Mouse (Mus musculus): Measurements from ENCODE around the gene Pkd1. TPM values are rescaled to one million over a fixed set of nuclear protein-coding genes. Genes with fewer than 3 reads are reported as not detected.

The Pkd1 gene
- polyA plus RNA-seq, 1 experiment: 31.6 TPM

DNA sequence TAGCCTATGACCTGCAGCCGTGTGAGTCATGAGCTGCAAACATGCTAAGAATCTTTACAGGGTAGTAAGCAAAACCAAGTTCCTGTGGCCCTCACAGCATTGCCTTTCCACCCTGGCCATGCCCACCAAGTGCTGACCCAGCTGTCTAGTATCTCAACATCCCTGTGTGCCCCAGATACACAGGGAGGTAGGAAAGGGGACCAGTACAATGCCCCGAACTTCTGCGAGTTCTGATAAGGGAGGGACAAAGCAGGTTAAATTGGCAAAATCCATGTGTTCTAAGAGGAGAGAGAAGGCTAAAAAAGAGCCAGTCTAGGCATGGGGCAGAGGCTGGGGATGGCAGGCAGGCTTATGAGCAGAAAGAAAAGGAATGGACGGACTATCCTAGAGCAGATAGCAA lies 58.7 kb downstream of the Pkd1 start:
- no peak overlapping the region for H3K4me3 ChIP-seq (ENCODE audit: control insufficient read depth, low read depth, low read length)
- no peaks in the 10 kb centered on the region for H3K36me3 ChIP-seq (ENCODE audit: control insufficient read depth, insufficient read depth, low read length)
- H3K4me1 ChIP-seq (ENCODE audit: control insufficient read depth, insufficient read depth, low read length): no peaks in the 10 kb centered on the region
- no peaks in the 10 kb centered on the region for H3K27me3 ChIP-seq (ENCODE audit: control insufficient read depth, insufficient read depth, low read length)
- no peak overlapping the region for H3K27ac ChIP-seq (ENCODE audit: control insufficient read depth, insufficient read depth, low read depth, low read length)
- TF ChIP-seq POLR2A (IDR thresholded peaks at IDR 0.05; ENCODE audit: control insufficient read depth, low read depth, low read length) (no peak), CTCF (IDR thresholded peaks at IDR 0.05; ENCODE audit: control insufficient read depth, insufficient read depth, insufficient replicate concordance, low read depth, low read length) (no peak)

DNA sequence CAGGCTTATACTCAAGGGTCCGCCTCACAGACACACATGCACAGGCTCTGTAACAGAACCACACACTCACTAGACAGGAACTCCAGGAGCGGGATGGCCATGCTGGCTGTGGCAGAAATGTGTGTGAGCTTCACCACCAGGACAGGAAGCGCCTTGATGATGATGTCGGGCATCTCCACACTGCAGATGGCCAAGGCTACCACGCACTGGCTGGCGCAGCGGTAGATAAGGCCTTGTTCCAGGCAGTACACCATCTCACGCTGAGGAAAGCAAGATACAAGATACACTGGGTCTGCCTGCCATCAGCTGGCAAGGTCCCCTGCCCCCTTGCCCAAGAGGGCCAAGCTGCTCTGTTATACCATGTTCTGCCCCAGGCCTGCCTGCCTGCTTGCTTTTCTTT lies 59.2 kb downstream of the Pkd1 start:
- no peaks in the 10 kb centered on the region for H3K27me3 ChIP-seq (ENCODE audit: control insufficient read depth, insufficient read depth, low read length)
- H3K4me1 ChIP-seq (ENCODE audit: control insufficient read depth, insufficient read depth, low read length): no peaks in the 10 kb centered on the region
- H3K27ac ChIP-seq (ENCODE audit: control insufficient read depth, insufficient read depth, low read depth, low read length): no peak overlapping the region
- TF ChIP-seq CTCF (IDR thresholded peaks at IDR 0.05; ENCODE audit: control insufficient read depth, insufficient read depth, insufficient replicate concordance, low read depth, low read length): no peak
- TF ChIP-seq POLR2A (IDR thresholded peaks at IDR 0.05; ENCODE audit: control insufficient read depth, low read depth, low read length): no peak
- H3K4me3 ChIP-seq (ENCODE audit: control insufficient read depth, low read depth, low read length): no peak overlapping the region
- no peaks in the 10 kb centered on the region for H3K36me3 ChIP-seq (ENCODE audit: control insufficient read depth, insufficient read depth, low read length)

DNA sequence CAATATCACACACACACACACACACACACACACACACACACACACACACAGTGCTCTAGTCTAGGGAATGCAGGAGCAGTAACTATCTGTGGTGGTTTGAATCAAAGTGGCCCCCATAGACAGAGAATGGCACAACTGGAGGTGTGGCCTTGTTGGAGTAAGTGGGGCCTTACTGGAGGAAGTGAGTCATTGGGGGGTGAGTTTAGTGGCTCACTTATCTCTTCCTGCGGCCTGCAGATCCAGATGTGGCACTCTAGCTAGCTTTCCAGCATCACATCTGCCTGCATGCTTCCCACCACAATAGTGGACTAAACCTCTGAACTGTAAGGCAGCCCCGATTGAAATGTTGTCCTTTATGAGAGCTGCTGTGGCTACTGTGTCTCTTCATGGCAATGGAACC lies 61.1 kb downstream of the Pkd1 start:
- Histone ChIP-seq H3K4me3 (ENCODE audit: control insufficient read depth, low read depth, low read length) (no peak overlapping the region), H3K27ac (ENCODE audit: control insufficient read depth, insufficient read depth, low read depth, low read length) (no peak overlapping the region), H3K27me3 (ENCODE audit: control insufficient read depth, insufficient read depth, low read length) (no peaks in the 10 kb centered on the region), H3K36me3 (ENCODE audit: control insufficient read depth, insufficient read depth, low read length) (no peaks in the 10 kb centered on the region), H3K4me1 (ENCODE audit: control insufficient read depth, insufficient read depth, low read length) (no peaks in the 10 kb centered on the region)
- TF ChIP-seq CTCF (IDR thresholded peaks at IDR 0.05; ENCODE audit: control insufficient read depth, insufficient read depth, insufficient replicate concordance, low read depth, low read length): no peak
- no peak for TF ChIP-seq POLR2A (IDR thresholded peaks at IDR 0.05; ENCODE audit: control insufficient read depth, low read depth, low read length)

DNA sequence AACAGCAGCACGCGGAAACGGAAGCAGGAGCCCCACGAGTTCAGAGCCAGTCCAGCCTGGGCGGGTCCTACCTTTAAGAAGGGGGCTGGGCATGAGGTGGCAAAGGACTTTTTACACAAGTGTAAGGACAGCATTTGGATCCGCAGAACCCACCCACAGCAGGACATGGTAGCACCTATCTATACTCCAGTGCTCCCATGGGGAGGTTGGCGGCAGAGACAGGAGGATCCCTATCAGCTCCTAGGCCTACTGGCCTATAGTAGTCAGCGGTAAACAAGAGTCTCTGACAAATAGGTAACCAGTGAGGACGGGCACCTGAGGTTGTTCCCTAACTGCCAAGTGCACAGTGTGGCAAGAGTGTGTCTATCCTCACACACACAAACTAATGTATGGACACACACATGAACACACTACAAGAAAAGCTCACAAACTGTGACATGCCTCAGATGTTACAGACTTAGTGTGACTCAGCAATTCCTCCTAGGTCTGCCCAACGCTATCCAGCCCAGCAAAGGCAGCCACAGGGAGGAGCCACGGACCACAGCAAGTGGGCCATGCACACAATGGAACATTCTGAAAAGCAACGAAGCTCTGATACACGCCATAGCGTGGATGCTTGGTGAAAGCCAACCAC lies 68.0 kb downstream of the Pkd1 start:
- Histone ChIP-seq H3K27me3 (ENCODE audit: control insufficient read depth, insufficient read depth, low read length) (no peaks in the 10 kb centered on the region), H3K27ac (ENCODE audit: control insufficient read depth, insufficient read depth, low read depth, low read length) (no peak overlapping the region), H3K36me3 (ENCODE audit: control insufficient read depth, insufficient read depth, low read length) (no peaks in the 10 kb centered on the region), H3K4me3 (ENCODE audit: control insufficient read depth, low read depth, low read length) (no peak overlapping the region), H3K4me1 (ENCODE audit: control insufficient read depth, insufficient read depth, low read length) (no peaks in the 10 kb centered on the region)
- TF ChIP-seq POLR2A (IDR thresholded peaks at IDR 0.05; ENCODE audit: control insufficient read depth, low read depth, low read length): no peak
- no peak for TF ChIP-seq CTCF (IDR thresholded peaks at IDR 0.05; ENCODE audit: control insufficient read depth, insufficient read depth, insufficient replicate concordance, low read depth, low read length)

DNA sequence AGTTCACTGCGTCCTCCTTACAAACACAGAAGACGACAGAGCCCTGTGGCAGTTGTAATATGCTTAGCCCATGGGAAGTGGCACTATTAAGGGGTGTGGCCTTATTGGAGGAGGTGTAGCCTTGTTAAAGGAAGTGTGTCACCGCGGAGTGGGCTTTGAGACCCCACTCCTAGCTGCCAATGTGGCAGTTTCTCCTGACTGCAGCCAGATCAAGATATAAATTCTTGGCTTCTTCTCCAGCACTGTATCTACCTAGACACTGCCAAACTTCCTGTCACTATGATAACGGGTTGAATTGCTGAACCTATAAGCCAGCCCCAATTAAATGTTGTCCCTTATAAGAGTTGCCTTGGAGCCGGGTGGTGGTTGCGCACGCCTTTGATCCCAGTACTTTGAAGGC lies 75.8 kb downstream of the Pkd1 start:
- H3K27me3 ChIP-seq (ENCODE audit: control insufficient read depth, insufficient read depth, low read length): no peaks in the 10 kb centered on the region
- H3K4me3 ChIP-seq (ENCODE audit: control insufficient read depth, low read depth, low read length): no peak overlapping the region
- no peaks in the 10 kb centered on the region for H3K36me3 ChIP-seq (ENCODE audit: control insufficient read depth, insufficient read depth, low read length)
- no peaks in the 10 kb centered on the region for H3K4me1 ChIP-seq (ENCODE audit: control insufficient read depth, insufficient read depth, low read length)
- H3K27ac ChIP-seq (ENCODE audit: control insufficient read depth, insufficient read depth, low read depth, low read length): no peak overlapping the region
- TF ChIP-seq CTCF (IDR thresholded peaks at IDR 0.05; ENCODE audit: control insufficient read depth, insufficient read depth, insufficient replicate concordance, low read depth, low read length) (no peak), POLR2A (IDR thresholded peaks at IDR 0.05; ENCODE audit: control insufficient read depth, low read depth, low read length) (no peak)

DNA sequence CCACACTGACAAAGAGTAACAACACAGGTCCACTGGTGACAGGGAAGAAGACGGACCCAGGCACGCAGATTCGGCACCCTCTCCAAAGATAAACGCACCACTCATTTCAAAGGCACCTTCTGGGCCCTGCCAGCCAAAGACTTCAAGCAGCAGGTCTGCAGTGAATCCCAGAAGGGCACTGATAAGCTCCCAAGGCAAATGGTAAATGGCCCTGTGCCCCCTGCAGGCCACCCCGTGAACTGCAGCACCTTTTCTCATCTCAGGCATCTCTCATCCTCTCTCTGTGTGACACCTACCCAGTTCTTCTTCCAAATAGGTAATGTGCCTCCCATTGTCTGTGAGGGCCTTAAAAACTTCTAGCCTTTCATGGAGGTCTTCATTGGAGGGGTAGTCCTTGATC lies 79.0 kb downstream of the Pkd1 start:
- Histone ChIP-seq H3K4me1 (ENCODE audit: control insufficient read depth, insufficient read depth, low read length) (peaks cover 13% of the 10 kb centered on the region), H3K27ac (ENCODE audit: control insufficient read depth, insufficient read depth, low read depth, low read length) (no peak overlapping the region), H3K36me3 (ENCODE audit: control insufficient read depth, insufficient read depth, low read length) (no peaks in the 10 kb centered on the region), H3K4me3 (ENCODE audit: control insufficient read depth, low read depth, low read length) (no peak overlapping the region), H3K27me3 (ENCODE audit: control insufficient read depth, insufficient read depth, low read length) (no peaks in the 10 kb centered on the region)
- no peak for TF ChIP-seq POLR2A (IDR thresholded peaks at IDR 0.05; ENCODE audit: control insufficient read depth, low read depth, low read length)
- TF ChIP-seq CTCF (IDR thresholded peaks at IDR 0.05; ENCODE audit: control insufficient read depth, insufficient read depth, insufficient replicate concordance, low read depth, low read length): peak; percentile 96; the same call in 1 of the 2 replicates

DNA sequence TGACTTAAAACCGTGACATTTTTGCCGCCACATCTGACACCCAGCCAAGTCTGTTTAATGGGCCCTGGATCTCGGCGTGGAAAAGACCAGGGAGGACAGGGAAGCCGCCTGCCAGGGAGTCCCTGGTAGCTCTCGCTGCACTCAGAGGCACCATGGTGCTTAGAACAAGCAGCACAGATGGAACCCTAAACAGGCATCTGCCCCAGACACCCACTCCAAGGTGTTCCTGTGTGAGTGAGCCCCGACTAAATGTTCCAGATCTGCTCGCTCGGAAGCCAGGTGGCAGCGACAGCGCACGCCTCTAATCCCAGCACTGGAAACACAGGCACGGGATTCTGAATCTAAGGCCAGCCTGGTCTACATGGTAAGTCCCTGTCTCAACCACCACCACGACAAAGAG lies 80.4 kb downstream of the Pkd1 start:
- H3K27me3 ChIP-seq (ENCODE audit: control insufficient read depth, insufficient read depth, low read length): no peaks in the 10 kb centered on the region
- TF ChIP-seq POLR2A (IDR thresholded peaks at IDR 0.05; ENCODE audit: control insufficient read depth, low read depth, low read length): no peak
- no peak for TF ChIP-seq CTCF (IDR thresholded peaks at IDR 0.05; ENCODE audit: control insufficient read depth, insufficient read depth, insufficient replicate concordance, low read depth, low read length)
- no peak overlapping the region for H3K4me3 ChIP-seq (ENCODE audit: control insufficient read depth, low read depth, low read length)
- no peaks in the 10 kb centered on the region for H3K36me3 ChIP-seq (ENCODE audit: control insufficient read depth, insufficient read depth, low read length)
- no peak overlapping the region for H3K27ac ChIP-seq (ENCODE audit: control insufficient read depth, insufficient read depth, low read depth, low read length)
- H3K4me1 ChIP-seq (ENCODE audit: control insufficient read depth, insufficient read depth, low read length): peaks cover 13% of the 10 kb centered on the region

All from testis, adult 2 months (tissue).